Mouse (Mus musculus): ENCODE measurements around the gene Ncapg.

DNA sequence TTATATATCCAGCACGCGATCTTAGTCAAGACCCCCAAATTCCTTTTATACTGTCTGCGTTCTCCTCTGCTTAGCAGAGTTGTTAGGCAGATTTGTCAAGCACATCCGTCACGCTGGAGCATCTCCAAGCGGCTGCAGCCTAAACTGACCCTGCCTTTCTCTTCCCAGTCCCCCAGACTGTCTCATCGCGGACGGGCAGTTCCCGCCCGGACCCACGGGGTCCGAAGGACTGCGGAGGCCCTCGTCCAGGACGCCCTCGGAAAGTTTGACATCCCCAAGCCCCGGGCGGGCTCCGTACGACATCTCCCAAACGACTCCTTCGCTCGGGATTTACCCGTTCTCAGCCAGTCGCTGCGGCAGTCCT, 503 bp upstream of the Ncapg start:
- TF ChIP-seq CTCF (IDR thresholded peaks at IDR 0.05) (no peak), POLR2A (IDR thresholded peaks at IDR 0.05; ENCODE audit: insufficient read depth, low read depth, low read length) (no peak)
